Mouse (Mus musculus) left cerebral cortex, postnatal 10 days (tissue): ENCODE data around the gene Cers1. TPM values are rescaled to one million over a fixed set of nuclear protein-coding genes. Genes with fewer than 3 reads are reported as not detected.

ENCODE experiments used
- DNase-seq, 2 experiments: peaks; one replicate each; pipeline ENCODE4 v3.0.0; 2021 to 2022; ENCODE audit warnings: low spot score in 2 of 2, mixed read lengths in 1 of 2; ENCODE audit errors: extremely low spot score in 1 of 2
- intact Hi-C: fragments of 180-260 bp; cut with DNase I; formaldehyde crosslinking; loops from one replicate; pipeline ENCODE4 v1.15.1; 2025
- total RNA-seq, 2 experiments: library from RNA; stranded (reverse); gene quantifications; 2 replicates each; pipeline ENCODE4 v1.2.3; 2021

Cers1 gene
- total RNA-seq, 2 experiments from 2014 or later = 97.9 to 98.4 TPM

DNA sequence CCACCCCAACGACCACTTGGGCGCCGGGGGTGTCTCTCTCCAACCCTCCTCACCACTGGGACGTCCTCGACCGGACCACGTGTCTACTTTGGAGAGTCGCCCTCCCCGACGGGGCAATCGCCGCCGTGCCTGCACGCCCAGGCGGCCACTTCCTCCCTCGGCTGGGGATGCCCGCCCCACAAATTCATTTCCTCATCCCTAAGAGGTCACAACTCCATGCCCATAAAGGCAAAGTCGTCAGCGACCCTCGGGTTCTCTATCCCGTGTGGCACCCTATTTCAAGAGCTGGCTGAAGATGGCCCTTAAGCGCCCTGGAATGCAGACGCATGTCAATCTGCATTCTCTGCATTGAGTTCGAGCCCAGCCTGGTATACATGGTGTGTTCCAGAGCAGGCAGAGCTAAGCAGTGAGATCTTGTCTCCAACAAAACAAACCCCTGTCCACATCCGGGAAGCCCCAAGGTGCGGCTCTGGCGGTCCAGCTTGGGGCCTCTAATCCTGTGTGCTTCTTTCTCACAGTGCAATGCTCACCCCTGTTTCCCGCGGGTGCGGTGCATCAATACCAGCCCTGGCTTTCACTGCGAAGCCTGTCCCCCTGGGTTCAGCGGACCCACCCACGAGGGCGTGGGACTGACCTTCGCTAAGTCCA is 59.8 kb downstream of the Cers1 start:
- intact Hi-C loops = no loop called here
- no peak for DNase-seq

DNA sequence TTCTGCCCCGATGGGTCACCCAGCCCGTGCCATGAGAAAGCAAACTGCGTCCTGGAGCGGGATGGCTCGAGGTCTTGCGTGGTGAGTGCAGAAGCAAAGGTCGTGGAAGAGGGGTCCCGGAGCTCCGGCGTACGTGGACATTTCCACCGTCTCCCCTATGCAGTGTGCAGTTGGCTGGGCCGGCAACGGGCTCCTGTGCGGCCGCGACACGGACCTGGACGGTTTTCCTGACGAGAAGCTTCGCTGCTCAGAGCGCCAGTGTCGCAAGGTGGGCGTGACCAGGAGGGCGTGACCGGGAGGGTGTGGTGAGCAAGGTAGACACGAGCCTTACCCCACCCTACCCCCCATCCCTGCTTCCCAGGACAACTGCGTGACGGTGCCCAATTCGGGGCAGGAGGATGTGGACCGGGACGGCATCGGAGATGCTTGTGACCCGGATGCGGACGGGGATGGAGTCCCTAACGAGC is 60.7 kb downstream of the Cers1 start:
- intact Hi-C loops = no loop called here
- DNase-seq = no peak

DNA sequence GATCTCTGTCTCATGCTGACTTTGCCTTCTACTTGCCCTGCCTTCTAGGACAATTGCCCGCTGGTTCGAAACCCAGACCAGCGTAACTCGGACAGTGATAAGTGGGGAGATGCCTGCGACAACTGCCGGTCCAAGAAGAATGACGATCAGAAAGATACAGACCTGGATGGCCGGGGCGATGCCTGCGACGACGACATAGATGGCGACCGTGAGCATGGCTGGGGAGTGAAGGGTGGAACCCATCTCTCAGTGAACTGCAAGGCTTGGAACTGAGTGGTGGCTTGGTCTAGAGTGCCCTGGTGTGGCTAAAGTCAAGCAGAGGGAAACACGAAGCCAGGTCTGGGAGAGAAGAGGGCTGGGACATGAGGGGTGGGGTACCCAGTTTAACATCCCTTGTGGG is 61.5 kb downstream of the Cers1 start:
- intact Hi-C loops = no loop called here
- no peak for DNase-seq

DNA sequence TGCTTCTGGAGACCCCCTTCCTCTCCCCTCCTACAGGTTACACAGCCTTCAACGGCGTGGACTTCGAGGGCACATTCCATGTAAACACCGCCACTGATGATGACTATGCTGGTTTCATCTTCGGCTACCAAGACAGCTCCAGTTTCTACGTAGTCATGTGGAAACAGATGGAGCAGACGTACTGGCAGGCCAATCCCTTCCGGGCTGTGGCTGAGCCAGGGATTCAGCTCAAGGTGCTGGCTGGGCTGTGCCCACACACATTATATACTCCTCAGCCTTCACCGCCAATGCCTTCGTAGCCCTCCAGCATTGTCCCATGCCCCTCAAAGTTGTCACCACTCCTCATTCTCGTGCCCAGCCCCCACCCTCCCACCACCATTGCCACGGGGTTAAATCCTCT is 64.5 kb downstream of the Cers1 start:
- no peak for DNase-seq
- intact Hi-C loops = no loop called here

Other genes starting within 250 kb of the Cers1 start
- gene Tm6sf2, start 242.9 kb upstream of the Cers1 start, total RNA-seq = 1 to 10 TPM; 1.4 TPM
- gene Hapln4, start 232.3 kb upstream of the Cers1 start, total RNA-seq = 1 to 10 TPM; 3.0 to 6.5 TPM
- gene Ncan, start 194.9 kb upstream of the Cers1 start, total RNA-seq = 100 to 1,000 TPM; 392 to 416 TPM
- gene Nr2c2ap, start 184.4 kb upstream of the Cers1 start, total RNA-seq = 10 to 100 TPM; 32.7 to 33.6 TPM
- gene Rfxank, start 176.6 kb upstream of the Cers1 start, total RNA-seq = 10 to 100 TPM in 1 of 2 experiments, 1 to 10 TPM in 1; 8.3 to 10.9 TPM
- gene Borcs8, start 176.3 kb upstream of the Cers1 start, total RNA-seq = 10 to 100 TPM; 40.7 to 42.3 TPM
- gene Mef2b, start 176.1 kb upstream of the Cers1 start, total RNA-seq = under 1 TPM in 1 of 2 experiments, not detected in 1; 0.59 TPM
- 10 to 100 TPM; 49.0 to 55.7 TPM for gene Tmem161a, start 143.4 kb upstream of the Cers1 start, total RNA-seq
- 10 to 100 TPM; 26.1 to 26.6 TPM for gene Slc25a42, start 103.5 kb upstream of the Cers1 start, total RNA-seq
- gene Sugp2, start 81.5 kb upstream of the Cers1 start, total RNA-seq = 100 to 1,000 TPM; 134 to 140 TPM
- gene Armc6, start 81.3 kb upstream of the Cers1 start, total RNA-seq = 10 to 100 TPM; 84.6 to 85.4 TPM
- 1 to 10 TPM; 7.9 to 9.4 TPM for gene Homer3, start 32.9 kb upstream of the Cers1 start, total RNA-seq
- gene Ddx49, start 13.3 kb upstream of the Cers1 start, total RNA-seq = 10 to 100 TPM; 64.9 to 65.2 TPM
- 100 to 1,000 TPM; 124 to 134 TPM for gene Cope, start 13.3 kb upstream of the Cers1 start, total RNA-seq
- gene Gdf1, start 14.0 kb downstream of the Cers1 start, total RNA-seq = 10 to 100 TPM in 1 of 2 experiments, 1 to 10 TPM in 1; 6.6 to 13.0 TPM
- 10 to 100 TPM; 46.9 to 48.1 TPM for gene Upf1, start 37.5 kb downstream of the Cers1 start, total RNA-seq
- gene Comp, start 57.8 kb downstream of the Cers1 start, total RNA-seq = under 1 TPM in 1 of 2 experiments, not detected in 1; 0.14 TPM
- 100 to 1,000 TPM in 1 of 2 experiments, 10 to 100 TPM in 1; 98.8 to 105 TPM for gene Crtc1, start 123.8 kb downstream of the Cers1 start, total RNA-seq
- gene Klhl26, start 161.2 kb downstream of the Cers1 start, total RNA-seq = 10 to 100 TPM; 33.1 to 33.8 TPM
- 100 to 1,000 TPM; 146 to 159 TPM for gene Tmem59l, start 171.6 kb downstream of the Cers1 start, total RNA-seq
- 1 to 10 TPM; 7.0 to 9.5 TPM for gene Crlf1, start 177.4 kb downstream of the Cers1 start, total RNA-seq
- gene Rex1bd, start 191.0 kb downstream of the Cers1 start, total RNA-seq = 100 to 1,000 TPM in 1 of 2 experiments, 10 to 100 TPM in 1; 95.1 to 106 TPM
- 1,000 to 10,000 TPM in 1 of 2 experiments, 100 to 1,000 TPM in 1; 991 to 1,007 TPM for gene Uba52, start 195.0 kb downstream of the Cers1 start, total RNA-seq
- gene Fkbp8, start 211.9 kb downstream of the Cers1 start, total RNA-seq = 100 to 1,000 TPM; 361 to 375 TPM
- 10 to 100 TPM; 37.5 to 41.2 TPM for gene Kxd1, start 212.2 kb downstream of the Cers1 start, total RNA-seq
- gene Ell, start 223.7 kb downstream of the Cers1 start, total RNA-seq = 10 to 100 TPM; 15.1 to 18.5 TPM